Mouse (Mus musculus): Measurements from ENCODE around the gene Tnni2. TPM values are rescaled to one million over a fixed set of nuclear protein-coding genes. Genes with fewer than 3 reads are reported as not detected.

Gene Tnni2
- total RNA-seq, 2 experiments from 2014 or later = not detected

DNA sequence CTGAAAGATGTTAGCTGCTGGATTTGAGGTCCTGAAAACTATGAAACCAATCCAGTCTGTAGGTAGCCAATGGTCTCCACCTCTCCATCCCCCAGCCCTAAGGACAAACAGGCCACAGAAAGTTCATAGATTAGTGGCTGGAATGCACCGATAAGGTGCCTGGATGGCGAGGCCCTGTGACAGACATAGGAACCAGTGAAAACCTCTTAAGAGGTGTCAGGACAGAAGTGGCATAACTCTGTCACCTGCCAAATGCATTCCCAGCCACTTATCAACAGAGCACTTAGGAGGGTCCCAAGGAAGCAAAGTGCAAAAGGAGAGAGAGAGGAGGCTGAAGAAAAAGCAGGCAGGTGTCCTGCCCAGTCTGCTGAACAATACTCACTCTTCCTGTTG lies 17.7 kb downstream of the Tnni2 start:
- DNase-seq (ENCODE audit: low spot score in 2 of 2) = no peak

DNA sequence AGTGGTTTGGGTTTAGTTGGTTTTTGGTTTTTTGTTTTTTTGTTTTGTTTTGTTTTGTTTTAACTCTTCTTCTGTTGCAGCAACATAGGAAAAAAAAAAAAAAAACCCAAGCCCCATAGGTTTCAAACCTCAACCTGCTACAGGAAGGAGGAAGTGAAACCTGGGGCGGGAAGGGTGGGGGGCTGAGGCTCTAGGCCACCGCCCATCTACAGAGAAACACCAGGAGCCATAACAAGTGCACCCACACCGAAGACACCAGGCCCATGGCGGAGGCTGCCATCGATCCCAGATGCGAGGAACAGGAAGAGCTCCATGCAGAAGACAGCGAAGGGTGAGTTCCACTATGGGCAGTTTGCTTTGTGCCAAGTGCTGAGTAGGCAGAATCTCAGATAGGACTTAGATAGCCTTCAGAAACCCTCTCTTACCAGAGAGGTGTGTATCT lies 19.0 kb downstream of the Tnni2 start, which contains the start of gene Lsp1:
Lsp1 (plus strand) TSS at position 174 of the 442 bp plus-strand sequence.
- DNase-seq (ENCODE audit: low spot score in 2 of 2) = no peak

DNA sequence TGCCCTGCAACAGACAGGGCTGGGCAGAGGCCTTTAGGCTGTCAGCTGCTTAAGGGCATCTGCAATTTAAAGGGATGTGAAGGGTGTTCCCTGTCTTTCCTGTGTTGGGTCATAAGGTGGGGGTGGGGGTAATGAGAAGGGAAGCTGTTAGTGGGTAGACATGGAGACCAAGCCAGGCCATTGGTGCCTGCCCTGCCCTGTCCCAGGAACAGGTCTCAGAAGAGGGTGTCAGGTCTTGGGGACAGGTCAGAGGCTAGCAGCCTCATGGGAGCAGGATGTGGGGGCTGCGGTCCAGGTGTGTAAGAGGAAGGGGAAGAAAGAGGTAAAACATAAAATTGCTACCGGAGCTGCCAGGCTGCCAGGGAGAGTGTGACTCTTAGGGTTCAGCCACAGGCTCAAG lies 19.8 kb downstream of the Tnni2 start:
- DNase-seq (ENCODE audit: low spot score in 2 of 2) = no peak

DNA sequence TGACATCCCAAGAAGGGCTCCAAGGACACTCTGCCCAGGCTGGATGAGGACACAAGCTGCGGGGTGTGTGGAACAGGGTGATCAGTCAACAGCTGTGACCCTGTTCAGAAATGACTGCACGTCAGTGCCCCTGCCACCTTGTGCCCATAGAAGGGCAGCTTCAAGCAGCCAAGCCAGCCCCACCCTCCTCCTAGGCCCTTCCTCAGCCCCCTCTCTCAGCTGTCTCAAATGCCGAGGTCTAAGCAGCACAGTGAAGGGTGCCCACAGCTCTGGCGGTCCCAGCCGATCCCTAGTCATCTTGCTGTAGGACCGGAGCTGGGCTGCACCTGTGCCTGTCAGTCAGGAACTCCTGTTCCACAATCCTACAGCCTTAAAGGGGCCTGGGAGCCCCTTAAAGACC lies 20.6 kb downstream of the Tnni2 start:
- no peak for DNase-seq (ENCODE audit: low spot score in 2 of 2)

DNA sequence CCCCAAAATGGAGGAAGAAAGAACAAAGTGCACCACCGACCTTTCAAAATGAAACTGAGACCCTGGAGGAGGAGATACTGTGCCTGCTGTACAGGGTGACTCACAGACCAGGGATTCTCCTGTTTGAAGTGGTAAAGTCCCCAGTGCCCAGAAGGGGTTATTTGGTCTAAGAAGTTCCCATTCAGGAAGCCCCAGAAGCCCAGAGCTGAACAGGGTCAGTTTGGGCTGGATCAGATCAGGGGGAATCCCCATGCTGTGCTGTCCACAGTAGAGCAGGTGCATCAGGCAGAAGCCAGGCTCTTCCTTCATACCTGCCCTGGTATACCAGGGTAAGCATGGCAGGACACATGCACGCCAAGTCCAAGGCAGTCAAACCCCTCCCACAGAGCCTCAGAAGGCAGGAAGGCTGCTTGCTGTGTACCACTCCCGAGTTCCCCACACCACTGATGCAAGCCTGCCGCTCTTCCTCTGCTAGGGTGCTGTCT lies 21.0 kb downstream of the Tnni2 start:
- DNase-seq (ENCODE audit: low spot score in 2 of 2) = no peak

DNA sequence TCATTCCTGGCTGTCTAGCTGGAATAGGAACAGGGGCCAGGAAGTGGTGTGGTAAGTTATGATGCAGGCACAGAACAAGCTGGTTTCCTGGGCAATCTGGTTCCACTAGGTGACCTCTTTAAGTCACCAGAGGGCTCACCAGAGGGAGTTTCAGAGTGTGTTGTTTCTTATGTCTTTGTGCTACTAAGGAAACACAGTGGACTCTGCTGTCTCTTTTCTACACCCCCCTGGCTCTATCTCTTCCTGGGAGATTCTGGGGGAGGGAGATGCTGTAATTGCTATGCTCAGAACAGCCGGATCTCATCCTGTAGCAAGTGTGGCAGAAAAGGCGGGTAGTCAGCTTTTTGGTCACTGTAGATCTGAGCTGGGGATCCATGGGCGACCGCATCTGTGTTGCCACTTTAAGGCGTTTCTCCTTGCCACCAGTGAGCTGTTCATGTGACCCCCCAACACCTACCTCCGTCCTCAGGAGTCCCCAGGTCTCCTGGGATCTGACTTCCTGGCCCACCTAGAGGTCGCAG lies 28.6 kb downstream of the Tnni2 start:
- no peak for DNase-seq (ENCODE audit: low spot score in 2 of 2)

DNA sequence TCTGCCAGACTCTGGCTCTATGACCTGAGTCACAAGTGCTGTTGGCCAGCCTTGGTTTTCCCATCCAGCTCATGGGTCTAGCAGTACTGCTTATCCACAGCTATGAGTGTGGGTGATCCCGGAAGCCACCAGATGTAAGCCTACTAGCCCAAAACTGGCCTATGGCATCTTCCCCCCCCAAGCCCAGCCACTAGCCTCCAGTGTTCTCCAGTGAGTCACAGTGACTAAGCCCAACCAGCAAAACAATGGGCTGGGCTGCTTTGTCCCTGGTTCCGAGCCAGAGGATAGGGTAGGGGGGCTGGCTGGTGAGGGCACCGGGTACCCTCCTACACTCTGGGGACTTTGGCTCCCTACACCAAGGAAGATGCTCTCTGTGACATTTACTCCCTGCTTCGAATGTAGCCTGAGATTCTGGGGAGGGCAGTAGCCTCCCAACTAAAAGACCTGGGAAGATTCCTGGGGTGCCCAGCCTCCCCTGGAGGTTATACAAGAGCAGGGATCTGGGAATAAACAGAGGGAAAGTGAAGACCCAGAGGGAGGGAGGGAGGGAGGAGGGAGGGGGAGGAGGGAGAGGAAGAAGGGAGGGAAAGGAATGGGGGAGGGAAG lies 29.3 kb downstream of the Tnni2 start:
- peak; percentile 47 for DNase-seq (ENCODE audit: low spot score in 2 of 2)

DNA sequence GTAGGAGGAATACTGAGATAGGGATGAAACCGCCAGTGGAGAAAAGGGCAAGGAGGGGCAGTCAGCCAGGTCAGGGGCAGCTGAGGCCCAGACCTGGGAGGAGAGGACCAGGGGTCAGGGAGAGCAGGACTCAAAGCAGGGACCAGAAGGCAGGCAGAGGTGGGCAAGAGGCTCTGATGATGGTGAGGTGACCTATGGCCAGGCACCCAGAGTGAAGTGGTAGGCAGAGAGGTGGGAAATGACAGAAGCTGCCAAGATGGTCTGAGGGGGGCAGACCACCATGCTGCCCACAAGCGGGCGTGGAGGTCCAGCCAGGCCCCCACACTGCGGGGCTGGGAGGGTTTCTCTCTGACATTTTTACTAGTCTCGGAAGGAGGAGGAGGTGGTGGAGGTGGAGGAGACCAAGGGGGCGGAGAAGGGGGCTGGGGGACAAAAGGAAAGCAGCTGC lies 29.8 kb downstream of the Tnni2 start:
- no peak for DNase-seq (ENCODE audit: low spot score in 2 of 2)

DNA sequence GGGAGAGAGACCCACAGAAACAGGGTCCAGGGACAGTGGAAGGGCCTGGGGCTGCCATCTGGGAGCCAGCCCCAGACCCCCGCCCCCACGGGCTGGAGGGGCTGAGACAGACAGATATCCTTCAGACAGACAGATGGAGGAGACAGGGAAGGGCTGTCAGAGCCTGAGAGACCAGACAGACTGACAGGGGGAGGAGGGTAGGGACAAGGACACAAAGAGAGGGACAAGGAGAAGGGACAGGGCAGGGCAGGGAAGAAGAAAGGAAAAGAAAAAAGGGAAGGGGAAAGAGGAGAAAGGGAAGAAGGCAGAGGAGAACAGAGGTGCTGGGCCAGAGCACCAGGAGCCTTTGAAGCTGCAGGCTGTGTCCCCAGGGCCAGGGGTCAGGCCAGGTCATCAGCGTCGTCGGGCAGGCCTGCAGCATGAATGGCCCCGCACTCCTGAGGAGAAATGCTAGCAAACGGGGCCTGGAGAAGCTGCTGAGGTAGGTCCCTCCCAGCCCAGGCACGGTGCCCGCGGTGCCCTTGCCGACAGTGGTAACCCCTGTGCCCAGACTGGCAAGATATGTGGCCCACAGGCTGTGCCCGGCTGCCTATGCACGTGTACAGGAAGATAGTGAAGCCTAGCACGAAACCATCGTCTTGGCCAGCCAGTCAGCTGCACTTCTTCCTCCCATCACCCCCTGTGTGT lies 30.4 kb downstream of the Tnni2 start:
- no peak for DNase-seq (ENCODE audit: low spot score in 2 of 2)

DNA sequence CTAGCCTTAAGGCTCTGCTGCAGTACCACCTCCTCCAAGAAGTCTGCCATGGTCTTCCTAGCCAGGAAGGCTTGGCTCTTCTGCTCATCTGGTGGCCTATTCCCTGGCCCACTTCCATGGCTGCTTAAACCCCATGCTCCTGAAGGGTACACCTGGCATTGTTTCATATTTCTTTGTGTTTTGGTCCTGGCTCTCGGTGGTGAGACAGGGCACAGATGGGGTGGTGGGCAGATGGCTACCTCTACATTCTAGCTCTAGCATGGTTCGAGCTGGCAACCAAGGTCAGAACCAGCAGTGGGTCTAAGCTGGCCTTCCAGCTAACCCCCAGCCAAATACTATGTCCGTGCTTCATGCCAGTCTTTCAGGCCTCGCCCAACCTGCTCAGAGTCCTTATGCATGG lies 31.3 kb downstream of the Tnni2 start:
- DNase-seq (ENCODE audit: low spot score in 2 of 2) = no peak

DNA sequence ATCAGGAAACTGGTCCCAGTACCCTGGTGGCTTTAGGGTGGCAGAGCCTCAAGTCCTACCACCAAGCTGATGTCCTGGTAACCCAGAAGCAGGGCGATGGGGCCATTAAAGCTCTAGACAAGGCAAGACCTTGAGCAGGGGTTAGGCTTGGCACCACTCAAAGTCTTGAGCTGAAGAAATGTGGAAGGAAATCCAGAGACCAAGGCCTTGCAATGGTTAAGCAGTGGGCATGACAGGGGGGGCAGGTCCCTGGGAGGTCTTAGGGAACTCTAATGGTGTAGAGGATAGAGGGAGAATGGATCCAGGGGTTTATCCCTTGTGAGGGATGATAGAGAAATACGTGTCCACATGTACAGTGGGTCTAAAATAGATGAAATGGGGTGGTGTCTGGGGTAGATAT lies 31.9 kb downstream of the Tnni2 start:
- DNase-seq (ENCODE audit: low spot score in 2 of 2) = no peak

DNA sequence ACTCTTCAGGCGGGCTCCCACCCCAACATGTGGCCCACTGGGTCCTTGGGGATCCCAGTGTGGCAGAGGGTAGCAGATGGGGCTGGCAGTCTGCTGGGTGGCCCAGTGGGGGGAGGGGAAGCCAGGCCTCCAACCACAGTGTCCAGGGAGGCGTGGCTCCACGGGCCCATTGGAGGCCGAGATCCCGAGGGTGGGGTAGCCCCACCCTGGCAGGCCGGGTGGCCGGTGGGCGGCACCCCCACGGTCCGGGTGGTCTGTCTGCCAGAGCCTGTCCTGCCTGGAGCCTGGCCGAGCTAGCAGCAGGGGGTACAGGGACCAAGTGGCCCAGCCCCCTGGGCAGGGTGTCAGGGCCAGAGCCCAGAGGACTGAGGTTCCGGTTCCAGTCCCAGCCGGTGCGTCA lies 33.2 kb downstream of the Tnni2 start:
- no peak for DNase-seq (ENCODE audit: low spot score in 2 of 2)

DNA sequence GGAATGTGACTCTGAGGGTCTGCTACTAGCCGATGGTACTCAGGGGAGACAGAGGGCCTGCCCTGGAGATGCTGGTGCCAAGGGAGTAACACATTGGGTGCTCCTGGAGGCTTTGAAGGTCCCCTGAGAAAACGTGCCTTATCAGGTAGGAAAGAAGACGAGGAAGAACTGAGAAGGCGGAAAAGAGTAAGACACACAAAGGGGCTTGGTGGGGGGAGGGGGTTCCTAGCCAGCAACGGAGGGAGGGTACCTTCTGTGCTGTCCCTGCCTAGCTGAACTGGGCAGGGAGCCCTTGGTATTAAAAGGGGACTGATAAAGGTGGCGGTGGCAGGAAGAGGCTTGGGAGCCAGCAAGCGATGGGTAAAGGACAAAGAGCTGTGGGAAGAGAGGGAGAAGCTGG lies 34.0 kb downstream of the Tnni2 start:
- DNase-seq (ENCODE audit: low spot score in 2 of 2) = no peak

DNA sequence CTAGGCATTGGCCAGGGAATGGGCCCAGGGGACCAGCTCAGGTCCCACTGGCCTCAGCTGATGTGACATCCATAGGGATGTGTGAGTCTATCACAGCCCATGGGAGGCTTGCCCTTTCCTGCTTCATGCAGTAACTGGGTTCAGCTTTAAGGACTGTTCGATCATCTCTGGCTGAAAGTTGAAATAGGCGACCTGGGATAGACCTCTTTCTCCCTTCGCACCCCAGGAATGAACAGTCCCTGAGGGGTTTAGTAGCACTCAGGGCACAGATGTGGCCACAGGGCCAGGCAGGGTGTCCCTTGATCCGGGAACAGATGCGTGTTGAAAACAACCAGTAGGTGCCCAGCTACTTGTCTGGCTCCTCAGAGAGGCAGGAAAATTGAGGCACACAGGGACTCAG lies 34.7 kb downstream of the Tnni2 start:
- no peak for DNase-seq (ENCODE audit: low spot score in 2 of 2)

DNA sequence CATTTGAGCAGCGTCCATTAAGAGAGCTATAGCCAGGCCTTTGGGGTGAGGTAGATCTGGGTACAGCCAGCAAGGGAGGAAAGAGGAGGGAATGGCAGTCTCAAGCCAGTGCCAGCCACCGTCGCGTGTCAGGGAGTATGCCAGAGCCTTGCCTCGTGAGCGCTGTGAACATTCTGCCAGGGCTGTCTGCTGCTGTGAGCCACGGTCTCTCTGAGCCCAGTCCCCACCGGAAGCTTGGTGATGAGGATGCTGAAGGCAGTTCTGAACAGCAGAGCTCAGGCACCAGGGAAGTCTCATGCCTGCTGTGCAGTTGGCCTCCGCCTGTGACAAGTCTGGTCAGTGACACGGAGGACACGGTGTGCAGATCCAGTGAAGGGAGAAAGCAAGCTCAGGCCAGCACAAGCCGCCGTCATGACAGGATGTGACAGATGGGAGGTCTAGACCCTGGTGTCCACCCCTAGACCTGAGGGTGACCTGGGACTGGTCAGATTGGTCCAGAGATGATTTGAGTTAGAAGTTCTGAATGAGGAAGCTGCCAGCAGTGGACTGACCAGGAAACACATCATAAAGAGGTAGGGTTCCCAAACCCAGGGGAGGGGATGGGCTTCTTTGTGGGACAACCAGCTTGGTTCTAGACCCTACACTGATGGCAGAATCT lies 35.3 kb downstream of the Tnni2 start:
- DNase-seq (ENCODE audit: low spot score in 2 of 2) = peak; percentile 61 to 74

DNA sequence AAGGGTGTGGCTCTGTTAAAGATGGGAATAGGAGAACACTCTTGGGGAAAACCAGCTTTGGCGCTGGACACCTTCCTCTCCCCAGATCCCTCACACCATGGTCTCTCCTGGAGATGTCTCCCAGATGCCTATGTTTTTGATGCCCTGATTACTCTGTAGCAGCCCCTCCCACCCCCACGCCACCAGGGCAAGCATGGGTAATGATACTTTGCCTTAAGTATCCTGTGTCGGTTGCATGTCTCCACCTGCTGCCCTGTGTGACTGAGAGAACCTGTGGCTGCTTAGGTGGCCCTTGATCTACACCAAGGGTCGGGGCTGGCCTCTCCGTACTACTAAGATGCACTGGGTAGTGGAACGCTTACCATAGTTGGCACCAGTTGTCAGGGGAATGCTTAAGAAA lies 36.4 kb downstream of the Tnni2 start:
- no peak for DNase-seq (ENCODE audit: low spot score in 2 of 2)

DNA sequence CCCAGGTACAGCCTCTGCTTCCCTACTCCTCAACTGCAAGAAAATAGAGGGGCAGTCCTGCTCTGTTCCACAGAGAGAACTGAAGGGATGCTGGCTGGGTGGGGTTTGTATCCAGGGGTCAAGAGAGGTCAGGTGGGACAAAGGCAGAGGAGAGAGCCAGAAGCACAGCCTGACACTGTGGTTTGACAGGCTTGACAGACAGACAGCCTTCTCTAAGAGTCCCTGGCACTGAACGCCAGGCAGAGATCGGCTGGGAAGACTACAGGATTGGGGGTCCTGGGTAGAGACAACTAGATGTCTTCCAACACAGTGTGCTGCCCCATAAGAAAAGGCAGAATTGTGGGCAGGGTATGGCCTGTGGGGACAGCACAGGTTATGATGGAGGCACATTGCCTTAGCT lies 37.0 kb downstream of the Tnni2 start:
- no peak for DNase-seq (ENCODE audit: low spot score in 2 of 2)

DNA sequence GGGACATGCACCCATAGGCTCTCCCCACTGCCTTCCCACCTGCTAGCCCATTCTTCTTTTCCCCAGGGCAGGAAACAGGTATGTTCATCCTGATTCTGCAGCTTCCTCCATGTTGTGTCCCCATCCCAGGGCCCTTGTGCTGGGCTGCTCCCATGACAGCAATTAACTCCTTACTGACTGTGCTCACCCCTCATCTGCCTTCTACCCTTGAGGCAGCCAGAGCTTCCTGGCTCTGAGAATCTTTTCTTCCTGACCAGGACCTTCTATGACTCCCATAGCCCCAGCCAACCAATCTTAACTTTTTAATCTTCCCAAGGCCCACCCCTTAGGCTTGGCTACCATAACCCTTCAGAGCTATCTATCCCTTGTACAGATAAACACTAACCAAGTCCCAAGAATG lies 37.7 kb downstream of the Tnni2 start:
- DNase-seq (ENCODE audit: low spot score in 2 of 2) = no peak

DNA sequence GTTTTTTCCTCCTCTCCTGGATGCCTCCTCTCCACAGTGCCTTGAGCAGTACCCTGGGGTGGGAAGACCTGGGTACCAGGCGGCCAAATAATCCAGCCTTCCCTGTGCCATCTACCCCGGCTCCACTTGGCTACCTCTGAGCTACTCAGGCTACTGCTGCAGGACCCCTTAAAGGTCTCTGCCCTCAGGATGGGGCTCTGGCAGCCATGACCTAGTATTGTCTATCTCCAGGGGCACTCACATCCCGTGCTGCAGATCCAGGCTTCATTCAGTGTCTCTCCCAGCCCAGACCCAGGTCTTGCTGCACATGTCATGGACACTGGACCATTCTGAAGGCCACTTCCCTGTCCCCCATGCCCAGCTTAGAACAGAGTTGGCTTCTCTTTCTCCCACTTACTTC lies 38.3 kb downstream of the Tnni2 start:
- DNase-seq (ENCODE audit: low spot score in 2 of 2) = no peak

DNA sequence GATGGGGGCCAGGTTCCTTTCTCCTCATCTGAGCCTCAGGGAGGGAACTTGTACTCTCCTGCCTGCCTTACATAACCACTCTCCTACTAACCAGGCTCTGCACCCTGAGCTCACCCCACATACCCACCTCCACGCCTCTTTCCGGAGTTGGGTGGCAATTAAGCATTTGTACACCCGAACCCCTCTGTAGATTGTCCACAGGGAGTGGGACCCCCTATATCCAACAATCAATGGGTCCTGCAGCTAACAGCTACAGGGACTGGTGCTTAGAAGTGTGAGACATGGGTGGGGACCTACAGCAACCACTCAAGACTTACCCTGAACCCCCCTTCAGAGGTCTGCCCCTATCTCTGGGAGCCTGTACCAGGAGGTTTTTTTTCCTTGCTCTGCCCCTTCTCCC lies 39.1 kb downstream of the Tnni2 start:
- DNase-seq (ENCODE audit: low spot score in 2 of 2) = no peak

DNA sequence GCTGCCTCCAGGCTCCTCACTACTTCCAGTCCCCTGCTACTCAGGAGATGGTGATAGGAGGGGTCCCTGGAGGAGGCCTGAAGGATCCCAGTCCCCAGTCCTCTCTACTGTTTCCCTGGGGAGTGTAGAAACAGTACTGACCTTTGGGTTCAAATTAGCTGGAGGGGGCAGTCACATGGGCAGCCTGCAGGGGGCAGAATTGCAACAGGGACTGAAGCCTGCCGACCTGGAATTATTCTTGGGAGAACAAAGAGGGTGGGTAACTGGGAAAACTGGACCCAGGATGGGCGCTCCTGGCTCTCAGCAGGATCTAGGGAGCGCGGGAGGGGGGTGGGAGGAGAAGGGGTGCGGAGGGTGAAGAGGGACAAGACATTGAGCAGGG lies 39.6 kb downstream of the Tnni2 start:
- peak; percentile 58 to 66 for DNase-seq (ENCODE audit: low spot score in 2 of 2)

DNA sequence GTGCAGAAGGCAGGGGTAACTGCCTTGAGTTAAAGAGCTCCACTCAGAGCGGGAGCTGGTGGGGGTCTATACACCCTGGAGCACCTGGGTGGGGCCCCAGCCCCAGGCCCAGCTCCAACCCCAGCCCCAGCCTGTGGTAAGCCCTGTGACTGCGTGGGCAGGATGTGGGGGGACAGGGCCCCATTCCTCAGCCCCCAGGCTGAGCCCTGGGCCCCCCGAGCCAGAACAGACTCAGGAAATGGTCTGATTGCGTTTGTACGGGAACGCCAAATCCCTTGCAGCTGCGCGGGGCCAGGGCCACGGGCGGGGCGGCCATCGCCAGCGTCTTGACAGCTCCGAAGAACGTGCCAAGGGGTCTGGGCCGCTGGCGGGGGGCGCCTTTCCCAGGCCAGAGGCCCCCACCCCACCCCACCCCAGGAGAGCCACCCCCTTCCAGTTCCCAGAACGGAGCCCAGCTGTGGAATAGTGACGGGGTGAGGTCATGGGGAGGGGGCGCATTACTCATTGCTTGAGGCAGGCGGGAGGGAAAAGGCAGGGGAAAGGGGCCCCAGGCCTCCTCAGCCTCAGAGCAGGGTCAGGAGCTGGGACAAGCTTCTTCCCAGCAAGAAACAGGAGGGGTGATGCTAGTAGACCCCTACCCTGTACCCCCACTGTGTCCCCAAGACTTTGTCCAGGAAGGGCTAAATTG lies 40.1 kb downstream of the Tnni2 start:
- no peak for DNase-seq (ENCODE audit: low spot score in 2 of 2)
